ENCODE assay signal across 8 mouse cellular contexts in the genomic region with DNA sequence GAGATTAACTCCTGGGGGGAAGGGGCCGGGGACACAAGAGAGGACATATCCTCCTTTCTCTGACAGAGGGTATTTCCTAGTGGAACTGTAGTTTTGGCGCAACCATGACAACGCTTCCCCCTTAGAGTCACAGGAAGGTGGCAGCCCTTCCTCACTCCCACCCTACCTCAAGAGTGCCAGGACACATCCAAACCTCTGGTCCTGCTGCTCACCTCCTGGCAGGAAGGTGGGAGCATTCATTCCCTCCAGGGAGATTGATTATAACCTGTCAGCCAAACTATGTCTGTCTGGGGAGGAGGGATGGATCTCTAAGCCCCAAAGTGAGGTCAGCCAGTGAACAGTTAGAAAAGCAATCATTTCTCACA. TPM values are rescaled to one million over a fixed set of nuclear protein-coding genes. Genes with fewer than 3 reads are reported as not detected.
DNase-seq lines count a peak whose midpoint lies in the region; ATAC-seq and TF ChIP-seq lines count a peak whose summit lies in the region.

No protein-coding gene starts in this region.

- H3K36me3 ChIP-seq in embryonic facial prominence, embryonic 14.5 days (ENCODE audit: control insufficient read depth, insufficient read depth, low read length), result no peaks in the 10 kb centered on the region
- no peaks in the 10 kb centered on the region for H3K36me3 ChIP-seq in hindbrain, embryonic 16.5 days (ENCODE audit: control insufficient read depth, insufficient read depth, low read length)
- H3K36me3 ChIP-seq in liver, embryonic 13.5 days, result no peaks in the 10 kb centered on the region
- H3K36me3 ChIP-seq in stomach, embryonic 15.5 days, result no peaks in the 10 kb centered on the region

- ATAC-seq in embryonic facial prominence, embryonic 14.5 days (ENCODE audit: low read depth), result no peak
- ATAC-seq in hindbrain, embryonic 16.5 days, result no peak
- no peak for ATAC-seq in liver, embryonic 13.5 days (ENCODE audit: low read depth)
- ATAC-seq in stomach, embryonic 15.5 days (ENCODE audit: insufficient read depth, low FRiP score, low read depth), result no peak

- peak overlapping the region; percentile 96 for H3K4me2 ChIP-seq in embryonic facial prominence, embryonic 14.5 days (ENCODE audit: low read depth, low read length)
- H3K4me2 ChIP-seq in hindbrain, embryonic 16.5 days (ENCODE audit: low read length), result peak overlapping the region; percentile 95
- H3K4me2 ChIP-seq in liver, embryonic 13.5 days, result peak overlapping the region; percentile 66
- H3K4me2 ChIP-seq in stomach, embryonic 15.5 days, result peak overlapping the region; percentile 88

- WGBS in embryonic facial prominence, embryonic 14.5 days, result 61% methylated on average over 3 of the region's 3 CpGs
- 57% methylated on average over 3 of the region's 3 CpGs for WGBS in hindbrain, embryonic 16.5 days
- 29% methylated on average over 3 of the region's 3 CpGs for WGBS in liver, embryonic 13.5 days (ENCODE audit: insufficient replicate concordance)
- 51% methylated on average over 3 of the region's 3 CpGs for WGBS in stomach, embryonic 15.5 days

- peaks cover 8% of the 10 kb centered on the region; the same call in 1 of the 2 replicates for H3K4me1 ChIP-seq in embryonic facial prominence, embryonic 14.5 days (ENCODE audit: control insufficient read depth, insufficient read depth, low read length)
- peaks cover 11% of the 10 kb centered on the region for H3K4me1 ChIP-seq in hindbrain, embryonic 16.5 days (ENCODE audit: control insufficient read depth, insufficient read depth, low read depth, low read length)
- H3K4me1 ChIP-seq in liver, embryonic 13.5 days (replicated peaks), result peaks cover 12% of the 10 kb centered on the region; the same call in 1 of the 2 replicates
- 0 out of 2 replicates have a peak, but pooled peaks cover 8% of the 10 kb centered on the region for H3K4me1 ChIP-seq in stomach, embryonic 15.5 days

- peak overlapping the region; percentile 99 for H3K27ac ChIP-seq in layer of hippocampus, adult 2 months
- no peak overlapping the region for H3K27ac ChIP-seq in embryonic facial prominence, embryonic 14.5 days (replicated peaks; ENCODE audit: low read depth, low read length)
- no peak overlapping the region for H3K27ac ChIP-seq in hindbrain, embryonic 16.5 days (ENCODE audit: low read depth, low read length)
- H3K27ac ChIP-seq in liver, embryonic 13.5 days, result peak overlapping the region; percentile 80
- H3K27ac ChIP-seq in stomach, embryonic 15.5 days, result peak overlapping the region; percentile 99

- no peaks in the 10 kb centered on the region for H3K9me3 ChIP-seq in embryonic facial prominence, embryonic 14.5 days (ENCODE audit: control insufficient read depth, low read length)
- no peaks in the 10 kb centered on the region for H3K9me3 ChIP-seq in hindbrain, embryonic 16.5 days (ENCODE audit: control insufficient read depth, low read length)
- H3K9me3 ChIP-seq in liver, embryonic 13.5 days (replicated peaks), result no peaks in the 10 kb centered on the region
- no peaks in the 10 kb centered on the region for H3K9me3 ChIP-seq in stomach, embryonic 15.5 days

- H3K9ac ChIP-seq in embryonic facial prominence, embryonic 14.5 days (ENCODE audit: low read depth, low read length), result no peak overlapping the region
- no peak overlapping the region for H3K9ac ChIP-seq in hindbrain, embryonic 16.5 days (ENCODE audit: low read depth, low read length)
- peak overlapping the region; percentile 64; the same call in 1 of the 2 replicates for H3K9ac ChIP-seq in liver, embryonic 13.5 days
- no peak overlapping the region for H3K9ac ChIP-seq in stomach, embryonic 15.5 days

- no peak for DNase-seq in layer of hippocampus, adult 2 months (ENCODE audit: low spot score in 2 of 2)
- no peak for DNase-seq in layer of hippocampus, postnatal 14 days (ENCODE audit: low spot score in 2 of 2)
- DNase-seq in embryonic facial prominence, embryonic 14.5 days (ENCODE audit: low spot score), result no peak
- no peak for DNase-seq in liver, embryonic 13.5 days
- DNase-seq in thymus, postnatal 0 days (ENCODE audit: low spot score), result no peak
- DNase-seq in retina, embryonic 14.5 days (ENCODE audit: low spot score), result no peak

- TF ChIP-seq CTCF in layer of hippocampus, adult 2 months (conservative IDR thresholded peaks at IDR 0.05), result no peak

- H3K27me3 ChIP-seq in embryonic facial prominence, embryonic 14.5 days (replicated peaks; ENCODE audit: control insufficient read depth, insufficient read depth, low read length), result peaks cover 3% of the 10 kb centered on the region; the same call in 1 of the 2 replicates
- no peaks in the 10 kb centered on the region; the same call in 1 of the 2 replicates for H3K27me3 ChIP-seq in hindbrain, embryonic 16.5 days (replicated peaks; ENCODE audit: control insufficient read depth, insufficient read depth, low read length)
- H3K27me3 ChIP-seq in liver, embryonic 13.5 days, result peaks cover 56% of the 10 kb centered on the region
- no peaks in the 10 kb centered on the region for H3K27me3 ChIP-seq in stomach, embryonic 15.5 days (replicated peaks)

- peak overlapping the region; percentile 96 for H3K4me3 ChIP-seq in layer of hippocampus, adult 2 months
- H3K4me3 ChIP-seq in embryonic facial prominence, embryonic 14.5 days (ENCODE audit: low read depth, low read length), result 0 out of 2 replicates have a peak overlapping the region, but pooled peaks have one; percentile 57
- H3K4me3 ChIP-seq in hindbrain, embryonic 16.5 days (ENCODE audit: low read length), result no peak overlapping the region; the same call in 1 of the 2 replicates
- H3K4me3 ChIP-seq in liver, embryonic 13.5 days (replicated peaks), result peak overlapping the region; percentile 57; the same call in 1 of the 2 replicates
- H3K4me3 ChIP-seq in stomach, embryonic 15.5 days (replicated peaks), result peak overlapping the region; percentile 66

RNA-seq across cellular contexts. Expression of a gene that starts 2.4 kb away (rescaled TPM):
- total RNA-seq in layer of hippocampus, adult 2 months (2021), result 100 to 1,000 TPM in 1 of 2 experiments, 10 to 100 TPM in 1; 99.6 to 108 TPM
- total RNA-seq in layer of hippocampus, postnatal 14 days (2021), result 10 to 100 TPM; 47.6 to 58.7 TPM
- 17.1 and 20.8 TPM in 2 replicates for polyA plus RNA-seq in embryonic facial prominence, embryonic 14.5 days (2014; fragmentation: Nextera tagmentation; extraction: Ambion mirVana)
- polyA plus RNA-seq in hindbrain, embryonic 16.5 days (2015; fragmentation: Nextera tagmentation; extraction: Ambion mirVana), result 7.3 and 8.9 TPM in 2 replicates
- 3.3 and 5.1 TPM in 2 replicates for polyA plus RNA-seq in liver, embryonic 13.5 days (2015; fragmentation: Nextera tagmentation; extraction: Ambion mirVana)
- polyA plus RNA-seq in stomach, embryonic 15.5 days (2015; fragmentation: Nextera tagmentation; extraction: Ambion mirVana), result 27.4 TPM in 2 replicates
- 6.6 and 7.0 TPM in 2 replicates for polyA plus RNA-seq in thymus, postnatal 0 days (2015; fragmentation: Nextera tagmentation; extraction: Ambion mirVana)

Comparison
In these comparisons a context has a peak if more than half of its experiments do, and no peak if none do; other contexts are left out.
1. H3K27ac ChIP-seq: peak in layer of hippocampus, adult 2 months (single experiment), liver, embryonic 13.5 days (single experiment) and stomach, embryonic 15.5 days (single experiment); none in embryonic facial prominence, embryonic 14.5 days (single experiment) and hindbrain, embryonic 16.5 days (single experiment).
2. Peak in every context shown above with its lines, with median percentiles within 50 percentile points of each other: H3K4me2 ChIP-seq.